Mouse (Mus musculus) R1 (cell line): ENCODE measurements around the gene Slitrk3.
"Not testable (repeated sequence)": the region's sequence is repeated elsewhere in the genome, so short reads cannot be mapped to it uniquely, and the experiment has no call there.

ENCODE experiments used
- DNase-seq: peaks from one replicate; pipeline ENCODE4 v3.0.0-alpha.2; 2018; ENCODE audit warnings: low read depth, low spot score

Gene Slitrk3

GRCm38 (mm10) chr3:73057197-73057811 lies at the start of gene Slitrk3:
Slitrk3 (minus strand) TSS chr3:73057803.
- DNase-seq = peak; percentile 4

- not testable (repeated sequence) for DNase-seq
Measured at GRCm38 (mm10) chr3:73094445-73094844, 36.8 kb upstream of the Slitrk3 start.

- DNase-seq = no peak
Measured at GRCm38 (mm10) chr3:73084620-73085019, 27.0 kb upstream of the Slitrk3 start.

GRCm38 (mm10) chr3:73065823-73066755 lies 8.5 kb upstream of the Slitrk3 start:
- DNase-seq = peak; percentile 50

- DNase-seq = no peak
Measured at GRCm38 (mm10) chr3:73058190-73058589, 587 bp upstream of the Slitrk3 start.

- DNase-seq = peak; percentile 9
Measured at GRCm38 (mm10) chr3:73056492-73057196, 959 bp downstream of the Slitrk3 start.

- DNase-seq = no peak
Measured at GRCm38 (mm10) chr3:73056044-73056438, 1.6 kb downstream of the Slitrk3 start.

- DNase-seq = no peak
Measured at GRCm38 (mm10) chr3:73055399-73056043, 2.1 kb downstream of the Slitrk3 start.

- peak; percentile 4 for DNase-seq
Measured at GRCm38 (mm10) chr3:73053451-73053931, 4.1 kb downstream of the Slitrk3 start.

GRCm38 (mm10) chr3:73046248-73046647 lies 11.4 kb downstream of the Slitrk3 start:
- DNase-seq = peak; percentile 50

- DNase-seq = no peak
Measured at GRCm38 (mm10) chr3:73042256-73042655, 15.3 kb downstream of the Slitrk3 start.

- peak; percentile 65 for DNase-seq
Measured at GRCm38 (mm10) chr3:73006045-73006444, 51.6 kb downstream of the Slitrk3 start.

GRCm38 (mm10) chr3:73002933-73003696 lies 54.5 kb downstream of the Slitrk3 start:
- DNase-seq = no peak

- DNase-seq = no peak
Measured at GRCm38 (mm10) chr3:72997517-72997916, 60.1 kb downstream of the Slitrk3 start.
